Mouse (Mus musculus): Measurements from ENCODE around the gene Rims1. TPM values are rescaled to one million over a fixed set of nuclear protein-coding genes. Genes with fewer than 3 reads are reported as not detected.

The Rims1 gene
- polyA plus RNA-seq, 1 experiment from 2014 or later: 3.2 TPM

DNA sequence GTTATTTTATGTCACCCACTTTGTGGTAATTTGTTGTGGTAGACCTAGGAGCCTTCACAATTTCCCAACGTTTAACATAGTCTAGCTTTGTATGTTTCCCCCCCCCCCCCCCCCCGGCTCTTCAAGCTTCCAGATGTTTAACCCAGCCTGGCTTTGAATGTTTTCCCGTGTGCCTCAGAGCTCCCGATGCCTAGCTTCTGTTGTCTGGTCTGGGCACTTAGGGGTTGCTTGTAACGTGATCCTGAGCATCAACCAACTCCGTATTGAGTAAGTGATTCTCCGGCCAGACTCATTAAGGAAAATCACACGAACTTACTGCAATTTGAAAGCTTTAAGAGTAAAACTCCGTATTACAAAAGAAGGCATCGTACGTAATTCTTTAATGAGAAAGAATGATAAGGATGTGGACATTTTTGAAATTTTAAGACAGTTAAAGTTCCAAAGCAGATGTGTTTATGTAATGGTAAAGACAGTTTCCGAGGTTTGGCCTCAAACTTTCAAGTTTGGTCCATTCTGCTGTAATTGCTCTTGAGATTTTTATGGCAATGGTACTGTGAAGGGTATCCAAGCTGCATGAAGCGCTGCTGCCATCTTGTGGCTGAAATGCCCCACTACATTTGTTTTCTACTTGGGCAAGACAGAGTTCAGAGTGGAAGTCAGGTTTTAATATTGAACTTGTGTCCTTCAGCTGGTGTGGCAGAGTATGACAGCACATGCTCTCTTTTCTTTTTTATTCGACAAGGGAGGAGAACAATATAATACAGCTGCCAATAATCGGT lies 537.0 kb downstream of the Rims1 start:
- Histone ChIP-seq H3K9me3 (replicated peaks; ENCODE audit: control insufficient read depth, low read length) (no peaks in the 10 kb centered on the region), H3K27me3 (replicated peaks; ENCODE audit: control insufficient read depth, insufficient read depth, low read length) (no peaks in the 10 kb centered on the region), H3K9ac (ENCODE audit: low read length) (no peak overlapping the region), H3K36me3 (ENCODE audit: control insufficient read depth, insufficient read depth, low read length) (no peaks in the 10 kb centered on the region), H3K4me1 (ENCODE audit: control insufficient read depth, insufficient read depth, low read length) (peaks cover 6% of the 10 kb centered on the region), H3K27ac (ENCODE audit: low read depth, low read length) (no peak overlapping the region), H3K4me2 (ENCODE audit: low read length) (no peak overlapping the region; the same call in 1 of the 2 replicates), H3K4me3 (ENCODE audit: low read depth, low read length) (no peak overlapping the region)
- 33% methylated on average over 15 of the region's 15 CpGs for WGBS
- peak; percentile 81 for ATAC-seq
- peak; percentile 85 for DNase-seq (ENCODE audit: low spot score)

DNA sequence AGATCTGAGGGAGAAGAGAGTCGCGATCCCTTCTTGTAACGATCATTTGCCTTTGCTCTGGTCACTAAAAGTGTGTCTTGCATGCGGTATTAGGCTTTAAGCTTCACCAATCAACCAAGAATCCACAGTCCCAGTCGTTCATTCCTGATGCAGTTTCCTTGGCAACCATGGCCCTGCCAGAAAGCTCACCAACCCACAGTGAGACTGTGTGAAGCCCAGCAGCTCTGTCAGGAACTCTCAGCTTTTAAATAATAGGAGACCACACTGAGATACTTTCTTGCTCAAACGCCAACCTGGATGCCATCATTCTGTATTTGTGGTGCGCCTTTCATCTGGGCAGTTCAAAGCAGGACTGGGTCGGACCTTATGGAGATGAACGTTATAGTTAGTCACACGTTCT lies 539.3 kb downstream of the Rims1 start:
- Histone ChIP-seq H3K9ac (ENCODE audit: low read length) (no peak overlapping the region), H3K4me3 (ENCODE audit: low read depth, low read length) (no peak overlapping the region), H3K4me1 (ENCODE audit: control insufficient read depth, insufficient read depth, low read length) (peaks cover 6% of the 10 kb centered on the region), H3K36me3 (ENCODE audit: control insufficient read depth, insufficient read depth, low read length) (no peaks in the 10 kb centered on the region), H3K9me3 (replicated peaks; ENCODE audit: control insufficient read depth, low read length) (no peaks in the 10 kb centered on the region), H3K27me3 (replicated peaks; ENCODE audit: control insufficient read depth, insufficient read depth, low read length) (no peaks in the 10 kb centered on the region), H3K4me2 (ENCODE audit: low read length) (no peak overlapping the region), H3K27ac (ENCODE audit: low read depth, low read length) (no peak overlapping the region)
- 32% methylated on average over 10 of the region's 10 CpGs for WGBS
- peak; percentile 67 for DNase-seq (ENCODE audit: low spot score)
- ATAC-seq: peak; percentile 54; the same call in 1 of the 2 replicates

DNA sequence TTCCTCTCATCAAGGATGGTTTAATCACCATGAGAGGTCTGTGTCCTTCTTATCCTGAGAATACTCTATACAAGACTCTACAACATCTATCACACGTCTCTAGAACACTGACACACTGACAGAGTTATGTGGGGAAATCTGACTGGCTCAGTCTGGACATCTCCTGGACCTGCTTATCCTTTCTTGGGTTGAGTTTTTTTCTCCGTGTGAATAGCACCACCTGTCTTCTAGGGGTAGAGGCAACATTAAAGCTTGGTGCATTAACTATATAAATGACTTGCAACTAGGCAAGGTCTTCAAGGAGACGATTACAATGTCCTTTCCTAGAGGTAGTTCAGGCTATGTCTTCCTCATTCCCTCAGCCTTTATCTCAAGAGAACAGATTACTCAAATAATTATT lies 540.3 kb downstream of the Rims1 start:
- H3K27ac ChIP-seq (ENCODE audit: low read depth, low read length): no peak overlapping the region
- H3K36me3 ChIP-seq (ENCODE audit: control insufficient read depth, insufficient read depth, low read length): no peaks in the 10 kb centered on the region
- ATAC-seq (no peak), DNase-seq (ENCODE audit: low spot score) (no peak)
- WGBS: 71% methylated on average over 3 of the region's 3 CpGs
- no peaks in the 10 kb centered on the region for H3K27me3 ChIP-seq (replicated peaks; ENCODE audit: control insufficient read depth, insufficient read depth, low read length)
- H3K4me1 ChIP-seq (ENCODE audit: control insufficient read depth, insufficient read depth, low read length): peaks cover 6% of the 10 kb centered on the region
- no peak overlapping the region for H3K4me2 ChIP-seq (ENCODE audit: low read length)
- H3K9me3 ChIP-seq (replicated peaks; ENCODE audit: control insufficient read depth, low read length): no peaks in the 10 kb centered on the region
- no peak overlapping the region for H3K9ac ChIP-seq (ENCODE audit: low read length)
- H3K4me3 ChIP-seq (ENCODE audit: low read depth, low read length): no peak overlapping the region

DNA sequence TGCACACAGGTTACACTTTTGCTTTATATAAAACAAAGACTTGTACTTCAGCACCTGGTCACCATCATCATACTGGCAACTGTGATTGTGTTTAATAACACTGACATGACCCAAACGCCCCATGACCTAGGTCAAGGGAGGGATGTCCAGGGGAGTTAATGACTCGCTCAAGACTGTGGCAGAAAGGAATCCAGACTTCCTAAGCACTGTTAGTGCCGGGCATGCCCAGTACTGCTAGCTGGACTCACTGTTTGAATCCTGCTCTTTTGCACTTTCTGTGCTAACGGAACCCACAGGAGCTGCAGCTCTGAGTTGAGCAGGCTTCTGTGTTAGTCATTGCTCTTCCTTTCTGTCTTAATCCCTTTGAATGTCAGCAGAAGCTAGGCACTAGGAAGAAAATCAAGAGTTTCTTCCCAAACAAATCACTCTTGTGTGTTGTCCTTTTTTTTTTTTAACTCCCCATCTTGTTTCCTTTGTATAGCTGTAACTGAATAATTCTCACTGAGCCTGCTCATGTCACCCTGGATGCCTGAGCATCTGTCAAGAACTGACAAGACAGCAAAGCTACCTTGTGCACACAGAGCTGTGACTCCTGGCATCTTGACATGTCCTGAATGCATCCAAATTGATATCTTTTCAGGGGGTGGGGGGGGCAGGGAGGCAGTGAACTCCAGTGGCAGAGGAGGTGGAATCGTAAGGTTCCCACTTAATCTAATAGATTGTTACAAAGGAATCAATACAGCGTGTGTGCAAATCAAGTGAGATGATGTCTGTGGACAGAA lies 543.4 kb downstream of the Rims1 start:
- Histone ChIP-seq H3K27me3 (replicated peaks; ENCODE audit: control insufficient read depth, insufficient read depth, low read length) (no peaks in the 10 kb centered on the region), H3K27ac (ENCODE audit: low read depth, low read length) (no peak overlapping the region), H3K36me3 (ENCODE audit: control insufficient read depth, insufficient read depth, low read length) (no peaks in the 10 kb centered on the region), H3K4me1 (ENCODE audit: control insufficient read depth, insufficient read depth, low read length) (peaks cover 6% of the 10 kb centered on the region), H3K4me2 (ENCODE audit: low read length) (no peak overlapping the region), H3K9ac (ENCODE audit: low read length) (no peak overlapping the region), H3K4me3 (ENCODE audit: low read depth, low read length) (no peak overlapping the region), H3K9me3 (replicated peaks; ENCODE audit: control insufficient read depth, low read length) (no peaks in the 10 kb centered on the region)
- WGBS: 73% methylated on average over 6 of the region's 6 CpGs
- DNase-seq (ENCODE audit: low spot score) (no peak), ATAC-seq (no peak)

DNA sequence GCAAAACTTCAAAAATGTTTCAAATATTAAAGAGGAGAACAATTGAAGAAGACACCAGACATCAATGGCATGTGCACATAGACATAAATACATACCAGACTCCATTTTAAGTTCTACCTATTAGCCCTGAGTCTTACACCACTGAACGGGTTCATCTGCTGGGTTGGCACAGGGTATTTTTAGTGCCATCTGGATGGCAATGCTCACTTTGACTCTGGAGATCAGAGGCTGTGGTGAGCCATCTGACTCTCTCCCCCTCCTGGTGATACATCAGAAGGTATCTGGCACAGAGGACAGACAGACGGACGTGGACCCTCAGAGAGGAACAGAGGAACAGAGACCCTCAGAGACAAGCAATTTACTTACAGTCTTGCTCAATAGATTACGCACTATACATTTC lies 544.1 kb downstream of the Rims1 start:
- peak; percentile 21 for DNase-seq (ENCODE audit: low spot score)

DNA sequence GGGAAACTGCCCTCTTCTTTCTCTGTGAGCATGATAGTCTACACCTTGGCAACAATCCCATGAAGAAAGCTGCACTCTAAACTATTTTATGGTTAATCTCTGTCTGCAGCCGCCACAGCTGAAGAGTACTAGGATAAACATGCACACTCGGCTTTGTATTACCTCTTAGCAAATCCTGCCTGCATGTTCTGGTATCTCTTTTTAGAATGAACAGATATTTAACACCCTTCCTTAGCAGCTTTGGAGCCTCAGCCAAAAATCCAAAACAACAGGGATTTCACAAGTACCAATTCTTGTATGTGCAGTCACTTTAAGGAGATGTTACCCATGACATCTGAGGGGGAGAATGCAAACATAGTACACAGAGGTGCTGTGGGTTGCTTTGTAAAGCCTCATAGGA lies 545.5 kb downstream of the Rims1 start:
- Histone ChIP-seq H3K27me3 (replicated peaks; ENCODE audit: control insufficient read depth, insufficient read depth, low read length) (no peaks in the 10 kb centered on the region), H3K9ac (ENCODE audit: low read length) (no peak overlapping the region), H3K4me2 (ENCODE audit: low read length) (no peak overlapping the region), H3K9me3 (replicated peaks; ENCODE audit: control insufficient read depth, low read length) (no peaks in the 10 kb centered on the region), H3K27ac (ENCODE audit: low read depth, low read length) (no peak overlapping the region), H3K36me3 (ENCODE audit: control insufficient read depth, insufficient read depth, low read length) (no peaks in the 10 kb centered on the region), H3K4me3 (ENCODE audit: low read depth, low read length) (no peak overlapping the region), H3K4me1 (ENCODE audit: control insufficient read depth, insufficient read depth, low read length) (no peaks in the 10 kb centered on the region)
- ATAC-seq (no peak), DNase-seq (ENCODE audit: low spot score) (no peak)
- 87% methylated on average over 2 of the region's 2 CpGs for WGBS

More for the DNA sequence above, 544.1 kb downstream of the Rims1 start:
- 87% methylated on average over 4 of the region's 4 CpGs for WGBS
- Histone ChIP-seq H3K27me3 (replicated peaks; ENCODE audit: control insufficient read depth, insufficient read depth, low read length) (no peaks in the 10 kb centered on the region), H3K4me2 (ENCODE audit: low read length) (no peak overlapping the region), H3K4me3 (ENCODE audit: low read depth, low read length) (no peak overlapping the region), H3K36me3 (ENCODE audit: control insufficient read depth, insufficient read depth, low read length) (no peaks in the 10 kb centered on the region), H3K4me1 (ENCODE audit: control insufficient read depth, insufficient read depth, low read length) (peaks cover 6% of the 10 kb centered on the region), H3K27ac (ENCODE audit: low read depth, low read length) (no peak overlapping the region), H3K9me3 (replicated peaks; ENCODE audit: control insufficient read depth, low read length) (no peaks in the 10 kb centered on the region), H3K9ac (ENCODE audit: low read length) (no peak overlapping the region)
- no peak for ATAC-seq

DNA sequence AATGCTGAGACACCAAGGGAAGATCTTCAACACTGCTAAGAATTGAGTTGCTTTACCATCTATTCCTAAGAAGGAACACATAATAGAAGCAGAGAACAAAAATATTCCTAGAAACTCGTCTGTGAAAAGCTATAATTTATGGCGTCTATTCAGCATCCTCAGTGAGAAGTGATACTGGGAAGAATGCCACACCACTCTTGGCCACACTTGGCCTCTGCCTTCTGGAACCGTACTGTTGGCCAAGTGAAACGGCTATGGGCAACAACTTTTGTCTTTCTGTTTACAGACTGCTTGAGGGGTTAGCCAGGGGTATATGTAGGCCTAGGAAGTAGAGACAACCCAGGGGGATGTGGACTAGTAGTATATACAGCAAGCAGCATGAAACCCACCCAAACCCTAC lies 547.4 kb downstream of the Rims1 start:
- DNase-seq (ENCODE audit: low spot score): no peak
- no peak overlapping the region for H3K27ac ChIP-seq (ENCODE audit: low read depth, low read length)
- no peak overlapping the region for H3K4me2 ChIP-seq (ENCODE audit: low read length)
- 64% methylated on average over 4 of the region's 4 CpGs for WGBS
- no peaks in the 10 kb centered on the region for H3K9me3 ChIP-seq (replicated peaks; ENCODE audit: control insufficient read depth, low read length)
- ATAC-seq: no peak
- no peak overlapping the region for H3K9ac ChIP-seq (ENCODE audit: low read length)
- no peaks in the 10 kb centered on the region for H3K36me3 ChIP-seq (ENCODE audit: control insufficient read depth, insufficient read depth, low read length)
- H3K4me1 ChIP-seq (ENCODE audit: control insufficient read depth, insufficient read depth, low read length): no peaks in the 10 kb centered on the region
- no peak overlapping the region for H3K4me3 ChIP-seq (ENCODE audit: low read depth, low read length)
- no peaks in the 10 kb centered on the region for H3K27me3 ChIP-seq (replicated peaks; ENCODE audit: control insufficient read depth, insufficient read depth, low read length)

DNA sequence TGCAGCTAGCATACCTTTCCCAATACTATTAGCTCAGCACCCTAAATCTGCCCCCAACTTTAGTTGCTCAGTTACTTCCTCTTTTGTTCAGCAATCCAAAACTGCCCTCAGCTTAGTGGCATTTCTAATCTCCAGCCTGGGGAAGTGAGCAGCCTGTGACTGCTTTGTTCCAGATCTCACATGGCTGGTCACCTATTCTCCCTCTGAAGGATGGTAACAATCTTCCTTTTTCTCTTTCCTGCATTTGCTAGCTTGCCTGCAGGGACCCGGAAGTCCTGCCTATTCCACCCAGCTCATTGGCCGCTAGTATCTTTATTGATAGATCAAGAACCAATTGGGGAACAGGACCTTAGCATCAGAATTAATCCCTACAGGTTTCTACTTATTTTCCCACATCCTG lies 551.5 kb downstream of the Rims1 start:
- Histone ChIP-seq H3K4me1 (ENCODE audit: control insufficient read depth, insufficient read depth, low read length) (no peaks in the 10 kb centered on the region), H3K27me3 (replicated peaks; ENCODE audit: control insufficient read depth, insufficient read depth, low read length) (no peaks in the 10 kb centered on the region), H3K9ac (ENCODE audit: low read length) (no peak overlapping the region), H3K9me3 (replicated peaks; ENCODE audit: control insufficient read depth, low read length) (no peaks in the 10 kb centered on the region), H3K4me3 (ENCODE audit: low read depth, low read length) (no peak overlapping the region), H3K27ac (ENCODE audit: low read depth, low read length) (no peak overlapping the region), H3K36me3 (ENCODE audit: control insufficient read depth, insufficient read depth, low read length) (no peaks in the 10 kb centered on the region), H3K4me2 (ENCODE audit: low read length) (no peak overlapping the region)
- ATAC-seq (no peak), DNase-seq (ENCODE audit: low spot score) (no peak)
- whole genome bisulfite sequencing: 91% methylated on average over 2 of the region's 2 CpGs

DNA sequence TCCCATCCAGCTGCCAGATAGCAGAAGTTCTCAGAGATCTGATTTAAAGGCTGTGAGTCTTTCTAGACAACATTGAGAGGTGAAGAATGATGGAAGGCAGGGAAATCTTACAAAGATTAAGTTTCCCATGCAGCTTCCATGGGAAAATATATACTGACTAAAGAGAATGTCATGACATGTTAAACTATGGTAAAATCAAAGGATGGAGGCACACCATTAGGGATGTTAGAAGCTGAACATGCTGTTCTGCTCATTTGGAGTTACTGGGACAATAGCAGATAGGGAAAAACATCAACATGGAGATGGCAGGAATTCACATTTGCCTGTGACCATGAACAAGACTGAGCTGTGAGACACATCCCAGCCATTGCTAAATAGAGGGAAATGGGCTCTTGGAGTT lies 552.9 kb downstream of the Rims1 start:
- Histone ChIP-seq H3K36me3 (ENCODE audit: control insufficient read depth, insufficient read depth, low read length) (no peaks in the 10 kb centered on the region), H3K27me3 (replicated peaks; ENCODE audit: control insufficient read depth, insufficient read depth, low read length) (no peaks in the 10 kb centered on the region), H3K9ac (ENCODE audit: low read length) (no peak overlapping the region), H3K4me3 (ENCODE audit: low read depth, low read length) (no peak overlapping the region), H3K4me2 (ENCODE audit: low read length) (no peak overlapping the region), H3K9me3 (replicated peaks; ENCODE audit: control insufficient read depth, low read length) (no peaks in the 10 kb centered on the region), H3K27ac (ENCODE audit: low read depth, low read length) (no peak overlapping the region), H3K4me1 (ENCODE audit: control insufficient read depth, insufficient read depth, low read length) (no peaks in the 10 kb centered on the region)
- ATAC-seq (no peak), DNase-seq (ENCODE audit: low spot score) (no peak)

Data from forebrain, embryonic 14.5 days (tissue).